Comparison of ENCODE assay signal across 8 mouse cellular contexts in genomic region chr5:109596647-109597046, GRCm38 (mm10). TPM values are rescaled to one million over a fixed set of nuclear protein-coding genes. Genes with fewer than 3 reads are reported as not detected.
DNase-seq lines count a peak whose midpoint lies in the region; ATAC-seq and TF ChIP-seq lines count a peak whose summit lies in the region.

No protein-coding gene starts in this region.

- H3K27ac ChIP-seq in heart, postnatal 0 days (ENCODE audit: low read depth): no peak overlapping the region
- H3K27ac ChIP-seq in midbrain, embryonic 16.5 days (ENCODE audit: low read length): no peak overlapping the region

- H3K4me3 ChIP-seq in heart, postnatal 0 days (ENCODE audit: low read depth, low read length): no peak overlapping the region
- no peak overlapping the region for H3K4me3 ChIP-seq in C2C12 (ENCODE audit: insufficient read depth, poor library complexity, severe bottlenecking)
- H3K4me3 ChIP-seq in midbrain, embryonic 16.5 days (ENCODE audit: low read depth, low read length): no peak overlapping the region

- no peak overlapping the region for H3K9ac ChIP-seq in heart, postnatal 0 days (replicated peaks; ENCODE audit: low read depth, low read length)
- no peak overlapping the region for H3K9ac ChIP-seq in midbrain, embryonic 16.5 days (ENCODE audit: low read depth, low read length)

- ATAC-seq in heart, postnatal 0 days (ENCODE audit: insufficient read depth, low read depth): no peak
- no peak for ATAC-seq in midbrain, embryonic 16.5 days

- 33% methylated on average over 5 of the region's 5 CpGs for WGBS in heart, postnatal 0 days
- WGBS in midbrain, embryonic 16.5 days: 42% methylated on average over 5 of the region's 5 CpGs

- no peak for DNase-seq in heart, postnatal 0 days (ENCODE audit: low spot score)
- DNase-seq in heart, postnatal 4 days: no peak
- peak; percentile 56 for DNase-seq in adipocyte (ENCODE audit: low spot score)
- DNase-seq in lung, postnatal 10 days: peak; percentile 13
- DNase-seq in frontal cortex, postnatal 10 days (ENCODE audit: low spot score in 2 of 2): no peak
- no peak for DNase-seq in cerebellum, adult 11 months

- 0 out of 2 replicates have a peak, but pooled peaks cover 4% of the 10 kb centered on the region for H3K9me3 ChIP-seq in heart, postnatal 0 days (replicated peaks; ENCODE audit: control insufficient read depth, low read length)
- peaks cover 25% of the 10 kb centered on the region for H3K9me3 ChIP-seq in midbrain, embryonic 16.5 days (replicated peaks; ENCODE audit: control insufficient read depth, low read length, poor library complexity, severe bottlenecking)

- TF ChIP-seq CTCF in heart, postnatal 0 days (IDR thresholded peaks at IDR 0.05; ENCODE audit: low read depth): peak; percentile 30
- TF ChIP-seq CTCF in C2C12 (IDR thresholded peaks at IDR 0.05; ENCODE audit: control insufficient read depth, insufficient read depth, insufficient read length): peak; percentile 60

- no peaks in the 10 kb centered on the region for H3K27me3 ChIP-seq in heart, postnatal 0 days (ENCODE audit: control insufficient read depth, insufficient read depth, low read length)
- H3K27me3 ChIP-seq in C2C12 (ENCODE audit: control insufficient read depth, insufficient read depth, insufficient read length): no peaks in the 10 kb centered on the region
- no peaks in the 10 kb centered on the region for H3K27me3 ChIP-seq in midbrain, embryonic 16.5 days (ENCODE audit: control insufficient read depth, insufficient read depth, low read depth, low read length)

- no peak for TF ChIP-seq EP300 in heart, postnatal 0 days (IDR thresholded peaks at IDR 0.05; ENCODE audit: low read depth)

- no peaks in the 10 kb centered on the region for H3K79me2 ChIP-seq in C2C12 (ENCODE audit: control insufficient read depth, insufficient read depth)

- H3K36me3 ChIP-seq in heart, postnatal 0 days (replicated peaks; ENCODE audit: control insufficient read depth, insufficient read depth, low read length): no peaks in the 10 kb centered on the region
- H3K36me3 ChIP-seq in C2C12 (ENCODE audit: control insufficient read depth, insufficient read depth): no peaks in the 10 kb centered on the region
- no peaks in the 10 kb centered on the region for H3K36me3 ChIP-seq in midbrain, embryonic 16.5 days (ENCODE audit: control insufficient read depth, insufficient read depth, low read length)

- H3ac ChIP-seq in C2C12 (ENCODE audit: control insufficient read depth, insufficient read length, low read depth): no peak overlapping the region

- no peaks in the 10 kb centered on the region for H3K4me1 ChIP-seq in heart, postnatal 0 days (ENCODE audit: control insufficient read depth, insufficient read depth)
- no peaks in the 10 kb centered on the region for H3K4me1 ChIP-seq in midbrain, embryonic 16.5 days (ENCODE audit: control insufficient read depth, insufficient read depth, low read length)

- no peak overlapping the region for H3K4me2 ChIP-seq in heart, postnatal 0 days (ENCODE audit: low read depth, low read length)
- H3K4me2 ChIP-seq in midbrain, embryonic 16.5 days (ENCODE audit: low read length): no peak overlapping the region

- no peaks in the 10 kb centered on the region for H3K79me3 ChIP-seq in C2C12 (ENCODE audit: low read depth)

TF ChIP-seq in C2C12, 6 proteins besides CTCF, POLR2A, EP300 and RAD21:
- no peak for TF ChIP-seq USF1 (IDR thresholded peaks at IDR 0.05; ENCODE audit: low read depth)
- no peak for TF ChIP-seq MAX (IDR thresholded peaks at IDR 0.05)
- no peak for TF ChIP-seq MYOG (IDR thresholded peaks at IDR 0.05; ENCODE audit: control insufficient read depth, extremely low read depth, insufficient read length)
- no peak for TF ChIP-seq MYOD1 (IDR thresholded peaks at IDR 0.05; ENCODE audit: control insufficient read depth, insufficient read length, low read depth)
- no peak for TF ChIP-seq FOSL1 (IDR thresholded peaks at IDR 0.05; ENCODE audit: insufficient read depth, low read length, poor library complexity, severe bottlenecking)
- TF ChIP-seq CEBPB (IDR thresholded peaks at IDR 0.05; ENCODE audit: low read depth): no peak

RNA-seq across cellular contexts. Expression of gene Crlf2, which starts 37.9 kb away (rescaled TPM):
- total RNA-seq in heart, postnatal 0 days (2014; rRNA removed; ENCODE audit: low replicate concordance): 10.4 and 13.2 TPM in 2 replicates
- 10.6 and 11.5 TPM in 2 replicates for polyA plus RNA-seq in heart, postnatal 0 days (2015; fragmentation: Nextera tagmentation; extraction: Ambion mirVana)
- 10 to 100 TPM; 16.0 to 16.6 TPM for total RNA-seq in heart, postnatal 4 days (2021)
- 8.3 TPM for polyA plus RNA-seq in C2C12 (2012; fragmentation: generic; extraction: Trizol)
- 13.7 and 18.1 TPM in 2 replicates for polyA plus RNA-seq in midbrain, embryonic 16.5 days (2015; fragmentation: Nextera tagmentation; extraction: Ambion mirVana)

Comparison
In these comparisons a context has a peak if more than half of its experiments do, and no peak if none do; other contexts are left out.
1. DNase-seq: peak in adipocyte (single experiment) and lung, postnatal 10 days (single experiment); none in heart, postnatal 0 days (single experiment), heart, postnatal 4 days (single experiment), frontal cortex, postnatal 10 days (0 of 2) and cerebellum, adult 11 months (single experiment).